Mouse (Mus musculus) Muller cell, postnatal 12 days (primary cell): ENCODE measurements at regions not wholly inside any gene's neighbourhood (a gene's known extent, or its start where the extent isn't known, plus 50 kb on each side); places are given as distances from the start of the nearest gene placed in this dataset.
A peak's percentile ranks its signal among the peaks of the same experiment; 100 is the strongest.

Experiments
- DNase-seq: peaks from one replicate; pipeline ENCODE4 v3.0.0-alpha.2; 2015; ENCODE audit errors: inconsistent ontology term

GRCm38 (mm10) chr5:77487837-77488827, 80.3 kb upstream of the Igfbp7 start:
- no peak for DNase-seq

- DNase-seq: no peak
Measured at GRCm38 (mm10) chr5:77483053-77483717, 75.3 kb upstream of the Igfbp7 start.

- no peak for DNase-seq
Measured at GRCm38 (mm10) chr5:77481811-77482210, 74.0 kb upstream of the Igfbp7 start.

- no peak for DNase-seq
Measured at GRCm38 (mm10) chr5:77477794-77478193, 70.0 kb upstream of the Igfbp7 start.

- DNase-seq: no peak
Measured at GRCm38 (mm10) chr5:77473896-77474486, 66.2 kb upstream of the Igfbp7 start.

- no peak for DNase-seq
Measured at GRCm38 (mm10) chr5:77469236-77469766, 61.5 kb upstream of the Igfbp7 start.

- DNase-seq: no peak
Measured at GRCm38 (mm10) chr5:77468467-77468866, 60.6 kb upstream of the Igfbp7 start.

GRCm38 (mm10) chr5:77464851-77465548, 57.2 kb upstream of the Igfbp7 start:
- DNase-seq: no peak

- DNase-seq: peak; percentile 95
Measured at GRCm38 (mm10) chr5:77459896-77460717, 52.3 kb upstream of the Igfbp7 start.
